Mouse (Mus musculus) splenic B cell, adult 2 months (primary cell): ENCODE results near the gene Il16.

Experiments used
- DNase-seq: peaks from one replicate; pipeline ENCODE4 v3.0.0-alpha.2; 2011; ENCODE audit warnings: low read depth, low spot score
- H3K27me3 ChIP-seq: 2 replicates; pipeline ENCODE4 v1.6.1; 2012; ENCODE audit warnings: mild to moderate bottlenecking, low read length, moderate library complexity, mixed read lengths; ENCODE audit not compliant: control insufficient read depth, poor library complexity, insufficient read depth, severe bottlenecking
- H3K36me3 ChIP-seq: 2 replicates; pipeline ENCODE4 v1.6.1; 2012; ENCODE audit warnings: mild to moderate bottlenecking, low read length, moderate library complexity, mixed read lengths; ENCODE audit not compliant: control insufficient read depth, poor library complexity, insufficient read depth, severe bottlenecking

Gene Il16

DNA sequence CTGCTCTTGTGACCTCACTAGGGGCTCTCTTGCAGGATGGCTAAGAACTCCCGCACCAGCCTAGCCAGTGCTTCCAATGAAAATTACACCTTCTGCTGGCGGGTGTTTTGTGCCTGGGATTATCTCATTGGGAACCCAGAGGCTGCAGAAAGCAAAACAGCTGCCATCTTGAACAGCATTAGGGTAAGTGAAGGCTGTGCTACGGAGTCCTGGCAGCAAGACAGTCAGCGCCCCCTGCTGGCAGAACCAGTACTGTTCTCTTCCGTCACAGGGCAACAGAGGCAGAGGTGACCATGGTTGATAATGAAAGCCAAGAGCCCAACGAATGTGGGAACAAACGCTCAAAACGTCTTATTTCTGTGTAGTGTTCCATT, 145.6 kb downstream of the Il16 start:
- Histone ChIP-seq H3K36me3 (no peaks in the 10 kb centered on the region), H3K27me3 (no peaks in the 10 kb centered on the region)
- peak; percentile 70 for DNase-seq

DNA sequence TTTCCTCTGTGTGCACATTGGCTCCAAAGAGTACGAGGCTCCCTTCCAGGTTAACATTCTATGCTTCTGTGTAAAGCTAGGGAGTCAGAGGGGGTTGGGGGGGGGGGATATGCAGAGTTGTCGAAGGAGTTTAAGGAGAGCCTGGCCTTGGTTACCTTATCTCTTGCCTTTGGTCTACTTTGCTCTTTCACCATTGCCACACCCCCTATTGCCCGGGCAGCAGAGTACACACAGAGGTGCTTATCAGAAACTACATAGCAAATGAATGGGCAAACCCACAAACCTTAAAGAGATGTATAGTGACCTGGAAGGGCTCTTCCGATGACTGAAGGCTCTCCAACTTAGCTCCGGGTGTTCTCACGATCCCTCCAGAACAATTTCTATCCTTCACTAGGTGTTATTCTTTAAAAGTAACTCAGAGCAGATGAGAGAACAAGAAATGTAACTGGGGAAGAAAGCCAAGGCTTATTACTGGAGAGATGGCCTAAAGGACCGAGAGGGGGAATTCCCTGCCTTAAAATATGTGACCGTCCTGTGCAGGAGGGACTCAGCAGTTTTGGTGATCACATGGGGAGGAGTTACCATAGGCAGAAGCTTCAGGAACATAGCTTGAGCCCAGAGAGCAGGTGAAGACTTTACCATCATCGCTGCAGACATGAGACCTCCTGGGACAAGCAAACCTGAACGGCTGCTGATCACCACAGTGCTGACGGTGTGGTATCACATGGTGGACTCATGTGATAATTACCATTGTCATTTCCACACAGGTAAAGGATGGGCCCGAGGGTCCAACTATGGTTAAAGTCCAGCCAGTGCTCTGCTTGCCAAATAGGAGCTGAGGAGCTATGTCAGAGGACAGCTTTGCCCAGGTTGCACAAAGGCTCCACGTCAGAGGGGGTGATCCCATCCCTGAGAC, 146.3 kb downstream of the Il16 start:
- DNase-seq: no peak
- no peaks in the 10 kb centered on the region for H3K27me3 ChIP-seq
- H3K36me3 ChIP-seq: no peaks in the 10 kb centered on the region

DNA sequence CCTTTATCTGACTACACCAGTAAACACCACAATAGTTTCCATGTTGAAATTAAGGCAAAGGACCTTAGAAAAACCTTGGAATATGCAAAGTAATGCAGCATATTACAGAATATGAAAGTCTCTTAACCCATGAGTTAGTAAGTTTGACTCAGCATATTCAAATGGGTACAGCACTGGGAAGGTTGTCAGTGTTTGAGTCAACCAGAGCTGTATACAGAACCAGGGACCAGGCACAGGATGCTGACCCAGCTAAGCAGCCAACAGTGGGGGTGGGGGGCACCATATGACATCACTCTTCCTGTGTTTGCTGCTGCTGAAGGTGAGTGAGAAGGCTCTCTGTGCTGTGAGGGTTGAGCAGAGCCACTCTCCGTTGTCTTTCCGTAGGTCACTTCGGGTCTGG, 148.5 kb downstream of the Il16 start:
- no peak for DNase-seq
- Histone ChIP-seq H3K27me3 (no peaks in the 10 kb centered on the region), H3K36me3 (no peaks in the 10 kb centered on the region)

- no peaks in the 10 kb centered on the region for H3K36me3 ChIP-seq
- no peaks in the 10 kb centered on the region for H3K27me3 ChIP-seq
- DNase-seq: no peak
Measured at GRCm38 (mm10) chr7:83594056-83594455, 151.5 kb downstream of the Il16 start.
